Mouse (Mus musculus) neural tube, embryonic 14.5 days (tissue): ENCODE data around the gene Gpank1. TPM values are rescaled to one million over a fixed set of nuclear protein-coding genes. Genes with fewer than 3 reads are reported as not detected.

ENCODE experiments used
- ATAC-seq: fragments of 200-750 bp; cut with Nextera tagmentation; 2 replicates; pipeline ENCODE4 v1.8.0; 2017; ENCODE audit warnings: low read depth, mild to moderate bottlenecking, moderate TSS enrichment, moderate library complexity
- H3K27ac ChIP-seq: fragments of 300-500 bp; sonication (generic); 2 replicates; pipeline ENCODE4 v1.5.1; 2014; ENCODE audit warnings: low read depth, mild to moderate bottlenecking, control low read depth, low read length, moderate library complexity, mixed read lengths
- H3K27me3 ChIP-seq: fragments of 300-500 bp; sonication (generic); 2 replicates; pipeline ENCODE4 v1.6.1; 2014; ENCODE audit warnings: low read length; ENCODE audit not compliant: control insufficient read depth, insufficient read depth
- H3K36me3 ChIP-seq: fragments of 300-500 bp; sonication (generic); 2 replicates; pipeline ENCODE4 v1.6.1; 2014; ENCODE audit warnings: low read length, mixed read lengths; ENCODE audit not compliant: control insufficient read depth, insufficient read depth
- H3K4me1 ChIP-seq: fragments of 300-500 bp; sonication (generic); 2 replicates; pipeline ENCODE4 v1.6.1; 2014; ENCODE audit warnings: low read length; ENCODE audit not compliant: control insufficient read depth, insufficient read depth
- H3K4me2 ChIP-seq: fragments of 300-500 bp; sonication (generic); 2 replicates; pipeline ENCODE4 v1.6.1; 2014; ENCODE audit warnings: mild to moderate bottlenecking, low read depth, low read length, control low read depth
- H3K4me3 ChIP-seq: fragments of 300-500 bp; sonication (generic); 2 replicates; pipeline ENCODE4 v1.5.1; 2014; ENCODE audit warnings: low read depth, low read length, control low read depth, mixed read lengths
- H3K9ac ChIP-seq: fragments of 300-500 bp; sonication (generic); replicated peaks from 2 replicates; pipeline ENCODE4 v1.6.1; 2014; ENCODE audit warnings: low read depth, mild to moderate bottlenecking, control low read depth, low read length, mixed read lengths
- H3K9me3 ChIP-seq: fragments of 300-500 bp; sonication (generic); 2 replicates; pipeline ENCODE4 v1.6.1; 2016; ENCODE audit warnings: low read length; ENCODE audit not compliant: control insufficient read depth
- WGBS: fragments of 180-500 bp; shearing (Covaris S2); extraction: QIAGEN DNeasy Blood & Tissue Kit; methylation state at CpG from one replicate; pipeline ENCODE4 v1.1.7; 2014; 5-methylcytosine and 5-hydroxymethylcytosine counted together
- polyA plus RNA-seq: library from polyadenylated mRNA; unstranded; fragments of >200 nt; fragmentation: Nextera tagmentation; extraction: Ambion mirVana; gene quantifications from 2 replicates; pipeline ENCODE4 v1.2.1, GENCODE M21; 2014

The Gpank1 gene
- polyA plus RNA-seq, 1 experiment from 2014 or later, result 22.2 TPM

- H3K4me1 ChIP-seq, result no peaks in the 10 kb centered on the region
- H3K9ac ChIP-seq, result no peak overlapping the region
- no peak for ATAC-seq
- H3K36me3 ChIP-seq, result peaks cover 95% of the 10 kb centered on the region
- H3K27ac ChIP-seq, result no peak overlapping the region
- H3K9me3 ChIP-seq, result no peaks in the 10 kb centered on the region
- no peak overlapping the region for H3K4me2 ChIP-seq
- 73% methylated on average over 5 of the region's 5 CpGs for WGBS
- no peak overlapping the region for H3K4me3 ChIP-seq
- no peaks in the 10 kb centered on the region for H3K27me3 ChIP-seq
Observed at GRCm38 (mm10) chr17:35147922-35148639, 26.8 kb downstream of the Gpank1 start.

GRCm38 (mm10) chr17:35152121-35152520 is 30.9 kb downstream of the Gpank1 start:
- no peak overlapping the region for H3K9ac ChIP-seq
- no peak for ATAC-seq
- H3K36me3 ChIP-seq, result peaks cover 95% of the 10 kb centered on the region
- no peaks in the 10 kb centered on the region for H3K27me3 ChIP-seq
- H3K4me1 ChIP-seq, result no peaks in the 10 kb centered on the region
- no peak overlapping the region for H3K4me3 ChIP-seq
- H3K4me2 ChIP-seq, result no peak overlapping the region
- no peaks in the 10 kb centered on the region for H3K9me3 ChIP-seq
- no peak overlapping the region for H3K27ac ChIP-seq
- WGBS, result 96% methylated on average over 4 of the region's 4 CpGs

GRCm38 (mm10) chr17:35153077-35153476 is 31.8 kb downstream of the Gpank1 start:
- H3K4me2 ChIP-seq, result no peak overlapping the region
- ATAC-seq, result no peak
- no peaks in the 10 kb centered on the region for H3K27me3 ChIP-seq
- H3K9ac ChIP-seq, result no peak overlapping the region
- H3K9me3 ChIP-seq, result no peaks in the 10 kb centered on the region
- H3K27ac ChIP-seq, result no peak overlapping the region
- peaks cover 97% of the 10 kb centered on the region for H3K36me3 ChIP-seq
- no peaks in the 10 kb centered on the region for H3K4me1 ChIP-seq
- no peak overlapping the region for H3K4me3 ChIP-seq
- WGBS, result 95% methylated on average over 9 of the region's 9 CpGs

- no peaks in the 10 kb centered on the region for H3K4me1 ChIP-seq
- no peaks in the 10 kb centered on the region for H3K9me3 ChIP-seq
- no peak overlapping the region for H3K4me2 ChIP-seq
- WGBS, result 97% methylated on average over 4 of the region's 4 CpGs
- no peak overlapping the region for H3K4me3 ChIP-seq
- no peak overlapping the region for H3K9ac ChIP-seq
- peaks cover 98% of the 10 kb centered on the region for H3K36me3 ChIP-seq
- ATAC-seq, result no peak
- no peaks in the 10 kb centered on the region for H3K27me3 ChIP-seq
- H3K27ac ChIP-seq, result no peak overlapping the region
Observed at GRCm38 (mm10) chr17:35153931-35154330, 32.7 kb downstream of the Gpank1 start.

GRCm38 (mm10) chr17:35154616-35155015 is 33.4 kb downstream of the Gpank1 start:
- Histone ChIP-seq H3K36me3 (peaks cover 98% of the 10 kb centered on the region), H3K4me1 (no peaks in the 10 kb centered on the region), H3K9ac (no peak overlapping the region), H3K27me3 (no peaks in the 10 kb centered on the region), H3K4me2 (no peak overlapping the region), H3K9me3 (no peaks in the 10 kb centered on the region), H3K4me3 (no peak overlapping the region), H3K27ac (no peak overlapping the region)
- 79% methylated on average over 7 of the region's 7 CpGs for WGBS
- ATAC-seq, result no peak

- WGBS, result 93% methylated on average over 12 of the region's 12 CpGs
- Histone ChIP-seq H3K27ac (no peak overlapping the region), H3K36me3 (peaks cover 98% of the 10 kb centered on the region), H3K9ac (no peak overlapping the region), H3K4me2 (no peak overlapping the region), H3K27me3 (no peaks in the 10 kb centered on the region), H3K4me3 (no peak overlapping the region), H3K4me1 (no peaks in the 10 kb centered on the region), H3K9me3 (no peaks in the 10 kb centered on the region)
- ATAC-seq, result no peak
Observed at GRCm38 (mm10) chr17:35155451-35155850, 34.2 kb downstream of the Gpank1 start.

GRCm38 (mm10) chr17:35156461-35157200 is 35.4 kb downstream of the Gpank1 start:
- H3K4me1 ChIP-seq, result peaks cover under 1% of the 10 kb centered on the region; the same call in 1 of the 2 replicates
- H3K36me3 ChIP-seq, result peaks cover 100% of the 10 kb centered on the region
- no peak overlapping the region for H3K9ac ChIP-seq
- H3K4me2 ChIP-seq, result no peak overlapping the region
- no peaks in the 10 kb centered on the region for H3K27me3 ChIP-seq
- no peaks in the 10 kb centered on the region for H3K9me3 ChIP-seq
- 92% methylated on average over 33 of the region's 33 CpGs for WGBS
- ATAC-seq, result no peak
- no peak overlapping the region for H3K4me3 ChIP-seq
- no peak overlapping the region for H3K27ac ChIP-seq

- ATAC-seq, result no peak
- Histone ChIP-seq H3K9me3 (no peaks in the 10 kb centered on the region), H3K4me3 (no peak overlapping the region), H3K27me3 (no peaks in the 10 kb centered on the region), H3K4me2 (no peak overlapping the region), H3K27ac (no peak overlapping the region), H3K4me1 (peaks cover 7% of the 10 kb centered on the region; the same call in 1 of the 2 replicates), H3K36me3 (peaks cover 97% of the 10 kb centered on the region), H3K9ac (no peak overlapping the region)
- WGBS, result 94% methylated on average over 8 of the region's 8 CpGs
Observed at GRCm38 (mm10) chr17:35157254-35157653, 36.0 kb downstream of the Gpank1 start.

- 93% methylated on average over 8 of the region's 8 CpGs for WGBS
- no peak for ATAC-seq
Observed at GRCm38 (mm10) chr17:35157661-35158175, 36.5 kb downstream of the Gpank1 start.

More at GRCm38 (mm10) chr17:35157661-35158175, 36.5 kb downstream of the Gpank1 start:
- Histone ChIP-seq H3K27me3 (no peaks in the 10 kb centered on the region), H3K4me2 (no peak overlapping the region), H3K4me1 (peaks cover 11% of the 10 kb centered on the region; the same call in 1 of the 2 replicates), H3K9me3 (no peaks in the 10 kb centered on the region), H3K27ac (no peak overlapping the region), H3K4me3 (no peak overlapping the region), H3K9ac (no peak overlapping the region), H3K36me3 (peaks cover 92% of the 10 kb centered on the region)
